Mouse (Mus musculus) A20 (cell line): ENCODE results near the gene Pygo1.

Experiments
- DNase-seq: peaks from one replicate; pipeline ENCODE4 v3.0.0-alpha.2; 2011; ENCODE audit warnings: low read depth, low spot score

Pygo1 gene

GRCm38 (mm10) chr9:72991420-72991819 is 66.0 kb downstream of the Pygo1 start:
- no peak for DNase-seq

- DNase-seq = no peak
These were observed 67.1 kb downstream of the Pygo1 start for GRCm38 (mm10) chr9:72992576-72992975.

GRCm38 (mm10) chr9:72996167-72996566 is 70.7 kb downstream of the Pygo1 start:
- DNase-seq = no peak

- DNase-seq = no peak
These were observed 71.4 kb downstream of the Pygo1 start for GRCm38 (mm10) chr9:72996806-72997205.

- DNase-seq = no peak
These were observed 75.0 kb downstream of the Pygo1 start for GRCm38 (mm10) chr9:73000487-73000886.

- DNase-seq = no peak
These were observed 76.0 kb downstream of the Pygo1 start for GRCm38 (mm10) chr9:73001314-73002011.
